Mouse (Mus musculus) inflammation-experienced regulatory T-cells, adult 6 months (primary cell): Measurements from ENCODE around the gene Slc23a4. TPM values are rescaled to one million over a fixed set of nuclear protein-coding genes. Genes with fewer than 3 reads are reported as not detected.

ENCODE experiments used
- ATAC-seq: one replicate; pipeline ENCODE4 v1.8.0; 2017
- polyA plus RNA-seq, 3 experiments: library from polyadenylated mRNA; unstranded; fragments of 100-300 nt; shearing (Covaris generic); gene quantifications; one replicate each; pipeline ENCODE4 v1.2.1; 2017

The Slc23a4 gene
- polyA plus RNA-seq = under 1 TPM in 1 of 3 experiments, not detected in 2; 0.59 TPM

DNA sequence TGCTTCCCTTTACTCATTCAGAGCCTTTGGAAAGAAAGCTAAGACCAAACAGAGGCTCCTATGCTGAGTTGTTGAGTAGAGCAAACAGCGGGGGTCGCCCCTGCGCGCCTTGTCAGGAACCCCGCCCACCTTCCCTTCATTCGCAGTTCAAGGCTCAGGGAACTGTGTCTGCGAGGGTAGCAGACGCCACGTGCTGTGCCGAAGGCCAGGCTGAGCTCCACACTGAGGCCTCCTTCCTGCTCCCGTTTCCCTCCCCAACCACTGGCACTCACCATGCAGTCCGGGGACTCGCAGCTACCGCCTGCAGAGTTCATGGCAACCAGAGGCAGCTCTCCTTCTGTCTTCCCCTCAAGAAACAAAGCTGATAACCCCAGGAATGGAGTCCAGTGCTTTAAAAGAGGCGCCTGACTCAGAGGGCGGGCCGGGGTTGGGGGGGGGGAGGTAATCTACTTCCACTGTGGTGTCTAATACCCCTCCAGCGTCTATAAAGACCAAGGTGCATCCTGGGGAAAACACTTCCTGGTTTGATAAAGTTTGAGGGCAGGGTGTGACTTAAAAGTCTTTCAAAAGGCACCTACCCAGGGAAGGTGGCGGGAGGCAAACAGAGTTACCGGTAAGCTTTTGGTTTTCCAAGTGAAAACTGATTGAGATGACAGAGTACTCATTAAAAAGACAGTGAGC lies at the start of gene Slc23a4:
TSS of gene Slc23a4 (minus strand) at position 324 of the 681 bp plus-strand sequence.
- ATAC-seq = peak; percentile 32

DNA sequence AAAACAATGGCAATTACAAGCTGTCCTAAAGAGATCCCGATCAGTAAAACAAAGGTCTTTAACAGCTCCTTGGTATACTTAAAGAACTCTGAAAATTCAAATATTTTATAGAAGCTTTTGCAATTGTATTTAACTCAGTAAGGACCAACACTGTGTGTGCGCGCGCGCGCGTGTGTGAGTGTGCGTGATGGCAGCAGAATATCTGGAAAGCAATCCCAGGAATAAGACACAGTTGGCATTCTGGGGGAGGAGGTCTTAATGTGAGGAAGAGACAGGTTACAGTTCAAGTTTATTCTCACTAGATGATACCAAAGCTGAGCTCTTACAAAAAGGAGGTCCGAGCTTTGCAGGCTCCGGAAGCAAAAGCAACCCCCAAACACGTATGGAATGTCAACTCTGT lies 45.1 kb upstream of the Slc23a4 start:
- ATAC-seq = no peak

DNA sequence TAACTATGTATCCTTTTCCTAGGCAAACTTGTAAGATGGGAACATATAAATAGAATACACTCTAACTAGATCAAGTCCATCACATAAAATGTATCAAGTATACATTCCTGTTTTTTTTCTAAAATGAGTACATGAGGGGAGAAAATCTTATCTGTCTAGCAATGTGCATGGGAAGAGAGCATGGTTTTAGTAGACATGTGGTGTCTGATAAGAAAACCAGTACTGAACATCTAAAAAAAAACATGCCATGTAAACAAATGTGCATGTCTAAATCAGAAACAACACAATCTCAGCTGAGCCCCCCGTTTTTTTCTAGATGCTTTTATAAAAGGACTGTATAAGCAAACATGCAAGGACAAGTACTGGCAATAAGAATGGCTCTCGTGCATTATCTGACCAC lies 44.5 kb upstream of the Slc23a4 start:
- no peak for ATAC-seq

DNA sequence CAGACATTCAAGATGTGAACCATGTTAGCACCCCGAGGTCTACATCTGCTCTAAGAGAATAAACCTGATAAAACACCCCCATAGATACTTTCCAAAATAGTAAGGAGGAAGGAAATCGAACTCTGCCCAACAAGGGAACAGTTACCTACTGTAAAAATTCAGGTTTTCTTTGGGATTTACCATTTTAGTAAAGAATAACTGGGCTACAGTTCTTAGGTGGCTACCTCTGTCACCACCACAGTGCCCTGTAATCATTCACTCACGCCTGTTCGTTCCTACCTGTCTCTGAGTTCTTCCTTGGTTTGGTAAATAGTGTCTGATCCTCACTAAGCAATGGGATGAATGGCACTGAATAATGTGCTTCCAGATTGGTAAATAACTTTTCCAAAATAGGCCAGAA lies 42.6 kb upstream of the Slc23a4 start:
- no peak for ATAC-seq

DNA sequence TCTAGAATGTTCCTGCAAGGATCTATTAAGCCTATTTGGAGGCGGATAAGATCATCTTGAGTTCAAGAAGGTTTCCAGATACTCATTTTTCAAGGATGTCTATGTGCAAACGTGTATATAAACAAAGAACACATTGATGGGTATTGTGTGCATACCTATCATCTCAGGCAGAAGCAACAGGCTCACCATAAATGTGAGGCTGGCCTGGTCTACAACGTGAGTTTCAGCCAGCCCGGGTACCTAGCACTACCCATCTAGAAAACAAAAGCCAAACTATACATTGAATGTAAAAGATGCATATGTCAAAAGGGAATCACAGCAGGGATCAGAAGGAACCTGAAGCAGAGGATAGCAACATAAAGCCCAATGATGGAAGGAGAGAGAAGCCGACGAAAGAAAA lies 42.0 kb upstream of the Slc23a4 start:
- no peak for ATAC-seq

DNA sequence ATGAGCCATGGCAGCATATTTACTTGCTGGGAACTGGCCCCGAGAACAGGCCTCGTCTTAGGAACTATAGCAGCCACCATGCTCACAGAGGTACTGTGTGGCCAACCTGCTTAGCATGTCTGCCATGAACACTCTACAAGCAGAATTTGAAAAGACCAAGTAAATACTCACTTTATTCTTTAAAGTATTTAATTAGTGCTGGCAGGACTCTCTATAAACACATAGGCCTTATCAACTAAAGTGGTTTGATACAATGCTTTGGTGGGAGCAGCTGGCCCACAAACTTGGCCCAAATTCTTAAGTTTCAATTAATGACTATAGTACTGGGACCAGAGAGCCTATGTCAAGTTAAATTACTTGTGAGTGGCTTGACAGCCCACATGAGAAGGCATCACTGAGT lies 39.8 kb upstream of the Slc23a4 start:
- no peak for ATAC-seq

DNA sequence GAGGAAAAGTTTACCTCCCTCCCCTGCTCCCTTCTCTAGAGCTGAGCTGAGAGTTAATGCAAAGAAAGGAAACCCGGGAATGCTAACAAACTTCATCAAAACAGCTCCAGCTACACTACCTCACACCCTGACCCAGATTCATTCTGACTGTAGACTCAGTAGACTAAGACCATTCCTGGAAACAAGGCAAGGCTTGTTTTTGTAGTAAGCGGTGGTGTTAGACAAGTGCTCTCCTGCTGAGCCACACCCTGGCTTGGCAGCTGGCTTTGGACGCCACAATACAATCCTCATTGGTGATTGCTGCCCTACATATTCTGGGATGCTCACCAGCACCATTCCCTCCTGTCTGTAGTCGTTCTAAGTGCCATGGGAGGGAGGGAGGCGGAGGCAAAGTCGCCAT lies 39.1 kb upstream of the Slc23a4 start:
- no peak for ATAC-seq

DNA sequence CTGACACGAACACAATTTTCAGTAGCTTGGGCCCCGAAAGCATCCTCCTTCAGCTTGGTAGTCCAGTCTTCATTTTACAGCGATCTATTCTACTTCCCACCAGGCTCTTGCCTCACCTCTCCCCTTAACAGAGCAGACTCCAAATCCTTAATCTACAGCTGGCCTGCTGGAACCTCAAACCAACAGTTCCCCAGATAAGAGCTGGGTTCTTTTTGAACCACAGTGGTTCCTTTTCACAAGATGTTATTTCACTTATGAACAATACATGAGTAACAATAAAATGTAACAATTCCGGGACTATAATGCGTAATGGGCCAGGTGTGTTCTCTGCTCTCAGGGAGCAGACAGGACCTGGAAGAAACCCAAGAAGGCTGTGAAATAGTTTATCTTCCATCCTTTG lies 28.4 kb upstream of the Slc23a4 start:
- no peak for ATAC-seq

DNA sequence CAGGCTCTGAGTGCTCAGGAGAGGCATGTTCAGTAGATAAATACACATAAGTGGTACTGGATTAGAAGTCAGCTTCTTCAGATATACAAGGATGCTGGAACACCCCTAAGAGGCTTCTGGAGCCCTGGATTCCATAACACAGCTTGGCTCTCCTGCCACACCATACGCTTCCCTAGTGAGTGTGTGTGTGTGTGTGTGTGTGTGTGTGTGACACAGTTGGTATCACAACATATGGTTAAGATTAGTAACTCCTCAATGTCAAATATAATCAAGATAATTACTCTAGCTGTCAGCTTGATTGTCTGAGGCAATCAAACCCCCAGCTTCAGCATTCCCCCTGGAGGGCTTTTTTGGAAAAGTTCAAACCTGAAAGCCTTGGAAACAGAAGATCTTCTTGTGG lies 23.7 kb upstream of the Slc23a4 start:
- no peak for ATAC-seq

DNA sequence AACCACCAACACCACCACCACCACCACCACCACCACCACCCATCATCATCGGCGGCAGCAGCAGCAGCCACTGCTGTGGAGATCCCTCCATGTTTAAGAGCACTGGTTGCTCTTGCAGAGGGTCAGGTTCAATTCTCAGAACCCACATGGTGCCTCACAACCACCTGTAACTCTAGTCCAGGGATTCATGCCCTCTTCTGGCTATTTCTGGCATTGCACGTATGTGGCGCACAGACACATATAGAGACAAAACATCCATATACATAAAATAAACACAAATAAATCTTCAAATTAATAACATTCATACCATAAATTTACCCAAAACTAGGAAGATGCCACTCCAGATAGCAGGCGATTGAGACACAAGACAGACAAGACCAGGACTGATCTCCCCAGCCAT lies 22.5 kb upstream of the Slc23a4 start:
- no peak for ATAC-seq

DNA sequence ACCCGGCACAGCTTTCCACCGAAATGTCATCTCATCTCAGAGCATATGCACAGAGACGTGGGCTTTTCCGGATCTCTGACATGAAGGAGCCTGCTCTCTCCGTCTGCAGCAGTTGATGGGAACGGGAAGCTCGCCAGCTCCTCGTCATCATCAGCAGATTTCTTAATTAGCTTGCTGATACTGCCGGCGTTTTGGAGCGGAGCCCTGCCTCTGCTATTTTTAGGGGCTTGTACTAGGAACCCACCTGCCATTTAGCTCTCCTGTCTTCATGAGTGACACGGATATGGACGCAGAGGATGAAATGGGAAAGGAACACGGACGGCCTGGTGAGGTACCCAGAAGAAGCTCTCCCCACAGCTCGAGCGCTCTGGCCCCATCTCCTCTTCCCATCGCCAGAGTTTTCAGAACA lies 14.1 kb upstream of the Slc23a4 start:
- ATAC-seq = no peak

DNA sequence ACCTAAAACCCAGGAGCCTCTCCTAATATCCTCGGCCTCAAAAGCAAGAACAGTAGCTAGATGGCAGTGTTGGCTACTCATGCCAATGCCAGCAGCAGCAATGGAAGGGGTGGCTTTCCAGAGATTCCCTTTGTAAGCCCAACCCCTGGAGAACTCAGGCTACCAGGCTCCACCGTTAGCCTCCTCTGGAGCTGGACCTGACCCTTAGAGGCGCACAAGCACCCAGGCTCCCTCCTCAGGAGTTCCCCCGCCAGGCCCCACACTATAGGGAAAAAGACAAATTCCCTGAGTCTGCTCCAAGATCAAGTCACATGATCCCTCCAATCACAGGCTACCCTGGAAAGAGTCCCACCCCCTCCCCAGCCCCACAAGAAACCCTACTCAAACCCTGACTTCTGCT lies 10.9 kb upstream of the Slc23a4 start:
- ATAC-seq = no peak

DNA sequence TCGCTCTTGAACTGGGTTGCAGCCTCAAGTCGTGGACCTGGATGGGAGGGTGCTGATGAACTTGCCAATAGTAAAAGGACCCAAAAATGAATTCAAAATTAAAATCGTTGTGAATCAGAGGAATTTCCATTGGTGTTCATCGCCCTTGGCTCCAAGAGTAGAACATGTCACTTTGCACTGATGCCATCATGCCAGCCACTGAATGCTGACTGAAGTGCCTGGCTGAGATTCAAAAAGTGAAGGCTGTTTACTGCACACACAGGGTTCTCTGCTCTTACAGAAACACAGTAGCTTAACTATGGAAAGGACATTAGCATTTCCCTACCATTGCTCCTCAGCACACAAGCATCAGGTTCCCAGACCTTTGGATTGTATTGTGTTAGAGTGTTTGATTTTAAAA lies 8.3 kb upstream of the Slc23a4 start:
- no peak for ATAC-seq

DNA sequence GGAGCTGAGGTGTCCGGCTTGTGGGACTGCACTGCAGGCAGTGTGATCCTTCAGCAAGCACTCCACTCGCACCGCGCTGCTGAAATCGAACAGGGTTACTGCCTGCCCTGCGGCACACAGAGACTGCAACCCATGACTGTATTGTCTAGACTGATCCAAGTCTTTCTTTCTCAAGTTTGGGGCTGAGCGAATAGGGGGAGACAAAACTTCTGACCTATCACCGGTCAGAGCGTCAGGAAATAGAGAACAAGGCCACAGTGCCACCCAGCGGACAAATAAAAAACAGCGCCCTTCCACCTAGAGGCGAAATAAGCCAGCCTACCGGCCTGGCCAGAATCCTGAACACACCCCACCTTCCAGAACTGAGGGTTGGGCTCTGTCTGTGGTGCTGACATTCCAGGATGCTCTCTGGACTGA lies 7.1 kb upstream of the Slc23a4 start:
- ATAC-seq = peak; percentile 94

DNA sequence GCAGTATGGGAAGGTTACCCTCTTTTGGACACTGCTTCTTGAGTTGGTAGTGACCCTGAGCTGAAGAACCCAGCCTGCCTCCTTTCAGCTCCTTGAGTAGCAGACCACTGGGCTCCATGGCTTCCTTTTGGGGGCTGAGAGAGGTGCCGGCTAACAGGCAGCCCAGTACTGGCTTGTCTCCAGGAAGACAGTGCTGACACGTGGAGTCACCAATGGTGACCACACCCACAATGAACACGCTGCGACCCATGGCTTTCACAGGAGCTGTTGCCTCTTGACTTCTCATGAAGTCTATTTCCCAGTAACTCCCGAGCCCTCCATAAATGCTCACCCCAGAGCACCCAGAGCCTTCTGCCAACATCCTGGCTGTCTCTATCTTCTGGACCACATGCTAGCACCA lies 6.5 kb upstream of the Slc23a4 start:
- peak; percentile 28 for ATAC-seq

DNA sequence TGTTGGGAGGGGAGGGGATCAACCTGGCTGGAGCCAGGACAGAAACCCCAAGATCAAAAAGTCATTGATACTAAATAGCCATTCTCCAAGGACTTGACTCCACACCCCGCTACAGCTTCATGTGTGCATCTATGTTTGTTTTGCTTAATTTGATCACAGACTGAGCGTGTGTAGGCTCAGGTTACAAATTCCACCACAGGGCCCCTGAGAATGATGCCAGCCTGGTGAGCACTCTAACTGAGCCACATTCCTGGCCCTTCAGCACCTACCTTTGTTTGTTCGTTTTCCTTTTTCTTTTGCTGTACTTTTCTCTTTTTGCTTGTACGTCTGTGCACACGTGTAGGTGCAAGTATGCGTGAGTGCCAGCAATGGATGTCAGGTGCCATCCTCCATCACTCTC lies 1.1 kb upstream of the Slc23a4 start:
- ATAC-seq = no peak

DNA sequence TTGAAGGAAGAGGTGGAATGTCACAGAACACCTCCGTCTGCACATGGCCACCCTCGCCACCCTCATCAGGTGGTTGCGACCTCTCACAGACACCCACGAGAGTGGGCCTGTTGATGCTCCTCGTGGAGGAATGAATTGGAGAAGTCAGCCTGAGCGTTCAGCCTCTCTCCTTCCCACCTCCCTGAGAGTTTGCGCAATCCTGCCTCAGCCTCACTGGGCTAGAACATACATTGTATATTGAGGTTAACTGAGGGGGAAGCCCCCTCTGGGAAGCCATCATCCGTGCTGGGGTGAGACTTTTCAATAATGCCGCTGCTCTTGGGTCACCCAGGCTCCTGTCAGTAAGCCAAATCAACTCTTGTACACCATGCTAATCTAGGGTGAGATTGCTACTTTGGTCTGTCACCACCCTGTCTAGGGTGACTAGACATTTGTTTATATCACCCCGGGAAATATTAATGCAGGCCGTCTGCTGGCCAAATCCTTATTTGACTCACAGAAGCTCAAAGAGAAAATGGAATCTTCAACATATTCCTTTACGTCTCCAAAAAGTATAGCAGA lies 1.0 kb downstream of the Slc23a4 start:
- ATAC-seq = no peak

DNA sequence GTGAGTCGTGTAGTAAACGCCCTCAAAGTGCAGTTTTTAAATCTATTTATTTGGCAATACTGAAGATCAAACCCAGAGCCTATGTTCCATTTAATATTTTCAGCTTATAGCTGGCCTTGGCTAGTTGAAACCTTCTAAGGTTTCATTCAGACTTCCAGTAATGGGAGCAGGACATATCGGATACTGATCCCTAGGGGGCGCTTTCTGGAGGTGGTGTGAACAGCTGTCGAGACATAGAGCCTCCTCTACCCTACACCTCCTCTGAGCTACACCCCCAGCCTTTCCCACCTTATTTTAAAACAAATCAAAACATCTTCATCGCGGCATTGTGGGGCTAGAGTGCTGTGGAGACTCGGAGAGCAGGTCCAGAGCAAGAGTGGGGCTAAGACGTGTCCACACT lies 7.5 kb downstream of the Slc23a4 start:
- no peak for ATAC-seq

DNA sequence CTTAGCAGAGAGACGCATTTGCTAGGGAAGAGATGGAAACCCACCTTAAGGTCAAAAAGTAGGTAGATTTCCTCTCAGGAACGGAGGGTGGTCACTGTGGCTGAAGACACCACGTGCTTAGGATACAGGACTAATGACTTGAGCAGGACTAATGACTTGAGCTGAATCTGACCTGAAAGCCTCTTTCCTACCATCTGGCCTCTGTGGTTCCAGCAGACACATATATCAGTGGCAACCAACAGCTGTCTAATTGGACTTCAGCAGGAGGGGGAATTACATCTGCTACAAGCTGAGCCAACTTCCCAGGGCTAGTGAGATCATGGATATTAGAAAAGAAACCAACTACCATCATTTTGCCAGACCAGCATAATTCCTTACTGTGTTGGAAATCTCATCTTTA lies 8.9 kb downstream of the Slc23a4 start:
- no peak for ATAC-seq

DNA sequence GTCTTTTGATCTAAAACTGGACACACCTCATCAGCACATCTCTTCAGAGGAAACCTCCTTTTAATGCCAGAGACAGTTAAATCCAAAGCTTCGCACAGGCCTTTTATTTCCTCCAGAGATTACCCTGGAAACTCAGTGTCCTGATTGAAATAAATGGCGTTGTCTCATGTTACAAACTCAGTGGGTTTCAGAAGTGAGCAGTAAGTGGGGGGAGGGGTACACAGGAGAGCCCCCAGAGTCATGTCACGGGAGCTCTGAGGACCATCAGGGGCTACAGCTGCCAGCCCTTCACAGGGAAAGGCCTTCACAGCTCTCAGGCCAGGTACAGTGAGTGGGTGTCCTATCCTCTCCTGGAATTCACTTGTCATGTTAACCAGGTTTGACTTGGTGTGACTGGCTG lies 17.0 kb downstream of the Slc23a4 start:
- ATAC-seq = no peak

DNA sequence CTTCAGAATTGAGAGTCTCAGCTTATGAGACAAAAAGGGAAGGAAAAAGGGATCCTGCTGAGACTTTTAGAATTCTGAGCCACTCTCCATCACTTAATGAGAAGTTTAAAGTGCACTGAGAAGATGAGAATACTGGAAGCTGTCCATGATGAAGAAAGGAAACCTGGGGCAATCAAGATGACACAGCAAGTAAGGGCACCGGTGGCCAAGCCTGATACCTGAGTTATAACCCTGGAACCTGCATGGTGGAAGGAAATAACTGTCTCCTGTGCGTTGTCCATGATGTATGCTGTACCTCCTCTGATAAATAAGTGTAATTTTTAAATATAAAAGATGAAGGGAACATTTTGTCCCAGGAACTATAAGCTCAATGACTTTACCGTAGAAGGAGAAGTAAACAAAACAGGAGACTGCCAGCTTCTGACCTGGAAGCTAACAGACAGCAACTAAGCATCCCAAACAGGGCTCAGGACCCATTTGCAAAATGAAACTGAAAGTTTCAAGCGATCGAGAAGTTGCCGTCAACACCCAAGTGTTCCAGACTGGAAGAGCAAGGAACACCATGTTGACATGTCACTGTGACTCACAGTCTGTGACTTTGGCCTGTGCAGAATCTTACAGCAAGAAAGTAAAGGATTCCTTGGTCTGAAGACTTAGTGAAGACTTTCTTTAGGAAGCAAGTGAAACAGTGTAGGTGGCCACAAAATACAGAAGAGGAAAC lies 22.2 kb downstream of the Slc23a4 start:
- ATAC-seq = peak; percentile 78

DNA sequence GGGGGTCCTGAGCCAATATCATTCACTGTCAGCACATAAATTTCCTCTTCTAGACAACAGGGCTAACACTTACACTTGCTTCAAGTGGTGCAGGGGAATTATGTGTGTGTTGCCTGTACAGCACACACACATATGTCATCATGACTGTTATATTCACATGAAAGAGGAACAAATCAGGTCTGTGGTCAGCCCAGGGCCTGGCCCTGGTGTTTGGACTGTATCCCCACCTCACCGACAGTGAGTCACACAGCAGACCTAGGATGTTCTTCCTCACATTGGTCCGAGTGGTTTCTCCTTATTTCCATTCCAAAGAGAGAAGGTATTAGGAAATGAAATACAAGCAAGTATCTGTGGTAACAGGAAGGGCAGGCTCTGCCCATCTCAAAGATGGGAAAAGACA lies 23.7 kb downstream of the Slc23a4 start:
- no peak for ATAC-seq

DNA sequence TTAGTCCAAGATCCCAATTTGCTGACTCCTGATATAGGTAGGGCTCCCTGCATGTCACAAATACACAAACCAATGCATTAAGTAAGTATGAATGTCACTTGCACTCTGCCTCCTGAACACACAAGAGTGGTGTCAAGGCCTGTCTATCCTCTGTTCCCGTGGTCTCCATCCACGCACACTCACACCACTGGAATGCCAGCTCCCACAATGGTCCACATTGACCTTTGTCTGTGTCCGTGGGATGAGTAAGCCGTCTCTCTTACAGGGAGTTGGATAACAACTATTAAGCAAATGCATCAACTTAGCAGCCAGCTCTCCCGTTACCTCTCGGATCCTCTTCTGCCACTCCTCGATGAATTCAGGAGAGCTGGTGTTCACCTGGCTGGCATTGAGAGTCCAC lies 29.1 kb downstream of the Slc23a4 start:
- no peak for ATAC-seq

DNA sequence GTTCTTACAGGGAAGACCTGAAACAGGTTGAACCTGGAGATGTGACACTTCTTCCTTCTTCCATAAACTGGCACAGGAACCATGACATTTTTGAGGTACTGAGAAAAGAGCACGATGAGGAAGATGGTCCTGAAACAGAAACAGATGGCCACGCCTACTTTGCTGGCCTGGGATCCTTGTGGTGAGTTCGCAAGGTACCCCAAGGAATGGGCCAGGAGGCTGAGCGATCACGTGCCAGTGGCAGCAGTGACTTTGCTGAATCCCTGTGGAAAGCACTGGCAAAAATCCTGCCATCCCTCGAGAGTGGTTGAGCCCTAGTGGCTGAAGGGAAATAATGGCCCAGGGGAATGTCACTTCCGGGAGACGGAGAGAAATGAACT lies 32.4 kb downstream of the Slc23a4 start:
- ATAC-seq = no peak
